Mouse (Mus musculus) embryo, embryonic 9.5 days (tissue): ENCODE results near the gene Plxnb1.
"Not testable (repeated sequence)": the region's sequence is repeated elsewhere in the genome, so short reads cannot be mapped to it uniquely, and the experiment has no call there.

Source experiments
- DNase-seq: peaks from one replicate; pipeline ENCODE4 v3.0.0-alpha.2; 2017; ENCODE audit errors: extremely low spot score

The Plxnb1 gene

DNA sequence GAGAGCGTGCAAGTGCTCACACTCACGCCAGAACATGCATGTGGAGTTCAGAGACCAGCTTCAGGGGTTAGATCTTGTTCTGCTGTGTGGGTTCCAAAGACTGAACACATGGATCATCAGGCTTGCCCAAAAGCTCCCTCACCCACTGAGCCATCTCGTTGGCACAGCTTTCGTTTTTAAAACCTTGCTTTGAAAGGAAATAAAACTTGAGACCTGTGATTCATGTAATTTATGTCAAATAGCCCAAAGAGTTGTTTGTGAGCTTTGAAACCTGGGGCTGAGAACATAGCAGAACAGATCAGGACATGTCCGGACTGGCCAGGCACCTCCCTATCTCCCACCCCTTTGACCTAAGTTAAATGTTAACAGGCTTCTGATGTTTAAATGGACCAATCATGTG lies 34.9 kb downstream of the Plxnb1 start:
- no peak for DNase-seq

DNA sequence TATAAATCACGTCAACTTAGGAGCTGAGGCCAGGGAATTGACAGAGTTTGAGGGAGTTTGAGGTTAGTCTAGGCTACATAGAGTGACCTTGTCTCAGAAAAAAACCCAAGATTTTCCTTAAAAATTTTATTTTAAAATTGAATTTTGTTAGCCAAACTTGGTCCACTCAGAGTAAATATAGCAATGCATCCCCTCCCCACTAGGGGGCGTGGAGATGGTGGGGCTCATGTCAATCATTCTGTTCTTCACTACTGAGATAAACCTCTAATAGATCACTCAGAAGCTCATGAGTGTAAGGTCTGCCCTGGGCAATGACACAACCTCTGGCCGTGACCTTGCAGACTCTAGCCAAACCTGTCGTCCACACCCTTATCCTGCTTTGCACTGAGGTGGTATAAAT lies 45.2 kb downstream of the Plxnb1 start:
- not testable (repeated sequence) for DNase-seq

DNA sequence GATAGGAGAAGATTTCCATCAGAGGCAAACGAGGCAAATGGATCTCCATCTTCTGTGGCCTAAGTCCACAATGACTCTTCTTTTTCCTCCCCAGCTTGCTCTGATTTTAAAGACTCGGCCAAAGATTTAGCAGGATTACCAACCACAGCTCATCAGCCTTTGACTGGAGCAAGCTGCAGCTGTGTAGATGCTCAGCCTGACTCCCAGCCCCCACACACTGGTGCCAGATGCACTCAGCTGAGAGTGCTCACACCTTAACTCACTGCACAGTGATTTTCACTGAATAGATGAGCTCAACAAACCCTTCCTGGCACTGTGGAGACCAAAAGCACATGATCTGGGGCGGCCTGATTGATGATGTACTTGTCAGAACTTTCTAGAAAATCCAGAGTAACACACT lies 66.8 kb downstream of the Plxnb1 start, which contains the start of gene Fbxw21:
Fbxw21 (minus strand) TSS at position 101 of the 400 bp plus-strand sequence.
- no peak for DNase-seq

DNA sequence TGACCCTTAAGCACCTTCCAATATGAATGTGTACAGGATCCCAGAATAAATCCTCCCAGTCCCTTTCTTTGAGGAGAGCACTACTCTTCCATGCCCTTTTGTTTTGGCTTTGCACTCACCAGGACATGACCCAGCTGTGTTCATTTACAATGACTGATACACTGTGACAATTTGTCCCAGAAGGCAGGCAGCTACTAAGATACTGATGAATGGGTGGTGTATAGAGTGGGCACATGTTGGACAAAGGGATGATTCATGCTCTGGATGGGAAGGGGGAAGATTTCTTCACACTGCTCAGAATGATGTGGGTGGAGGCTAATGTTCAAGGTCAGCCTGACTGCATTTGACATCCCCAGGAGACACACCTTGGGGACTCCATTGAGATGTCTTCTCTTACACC lies 72.1 kb downstream of the Plxnb1 start:
- DNase-seq = no peak
